Mouse (Mus musculus): ENCODE measurements around the gene Igfbp7. TPM values are rescaled to one million over a fixed set of nuclear protein-coding genes. Genes with fewer than 3 reads are reported as not detected.

Gene Igfbp7
- polyA plus RNA-seq, 1 experiment from 2014 or later, result 9.8 TPM

DNA sequence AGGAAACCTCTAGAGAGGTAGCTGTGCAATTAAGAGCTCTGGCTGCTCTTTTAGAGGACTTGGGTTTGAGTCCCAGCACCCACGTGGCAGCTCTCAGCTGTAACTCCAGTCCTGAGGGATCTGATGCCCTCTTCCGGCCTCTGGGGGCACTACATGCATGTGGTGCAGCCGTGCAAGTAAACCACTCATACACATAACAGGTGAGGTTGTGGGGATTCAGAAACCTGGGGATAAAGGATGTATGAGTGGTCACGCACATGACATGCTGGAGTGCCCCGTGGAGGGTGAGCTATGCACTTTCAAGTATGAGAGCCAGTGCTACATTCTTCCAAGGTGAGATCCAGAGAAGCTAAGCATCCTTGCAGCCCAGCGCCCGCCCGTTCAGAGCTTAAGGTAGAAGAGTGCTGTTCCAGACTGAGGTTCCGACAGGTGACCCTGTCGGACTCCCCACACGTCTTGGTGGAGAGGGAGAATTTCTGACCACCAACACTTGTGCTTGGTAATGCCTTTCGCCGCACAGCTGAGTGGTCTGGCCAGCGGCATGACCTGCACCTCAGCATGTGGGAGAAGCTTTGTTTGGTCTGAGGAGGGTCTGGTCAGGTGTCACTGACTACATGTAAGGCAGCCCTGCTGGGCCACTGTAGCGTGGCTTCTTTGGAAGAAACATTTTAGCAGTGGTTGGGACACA, 57.7 kb downstream of the Igfbp7 start:
- 0 out of 2 replicates have a peak, but pooled peaks cover 3% of the 10 kb centered on the region for H3K27me3 ChIP-seq
- H3K36me3 ChIP-seq, result peaks cover 53% of the 10 kb centered on the region
- no peak for ATAC-seq (ENCODE audit: insufficient number of reproducible peaks, insufficient read depth, low FRiP score, low TSS enrichment, low read depth)
- no peak overlapping the region for H3K4me3 ChIP-seq (replicated peaks)
- peaks cover 15% of the 10 kb centered on the region for H3K4me1 ChIP-seq (replicated peaks)
- H3K27ac ChIP-seq, result no peak overlapping the region
- WGBS, result 92% methylated on average over 15 of the region's 15 CpGs
- H3K9ac ChIP-seq (replicated peaks), result no peak overlapping the region
- no peaks in the 10 kb centered on the region for H3K9me3 ChIP-seq
- no peak overlapping the region for H3K4me2 ChIP-seq

DNA sequence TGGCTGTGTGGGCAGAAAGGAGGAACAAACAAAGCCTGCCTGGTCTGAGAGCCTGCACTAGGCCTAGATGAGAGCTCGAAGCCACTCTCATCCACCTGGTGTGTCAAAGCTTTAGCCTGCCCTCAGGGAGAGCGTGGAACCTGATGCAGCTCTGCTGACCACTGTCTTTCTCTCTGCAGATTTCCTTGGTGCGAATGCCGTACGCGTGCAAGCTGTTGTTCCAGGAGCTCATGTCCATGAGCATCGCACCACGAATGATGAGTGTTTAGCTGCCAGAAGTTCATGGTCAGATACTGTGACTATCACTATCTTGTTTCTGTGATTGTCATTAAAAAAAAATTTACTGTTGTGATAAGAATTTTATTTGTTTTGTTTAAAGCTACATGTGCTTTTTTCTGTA, 58.9 kb downstream of the Igfbp7 start:
- no peak overlapping the region for H3K4me2 ChIP-seq
- no peaks in the 10 kb centered on the region for H3K9me3 ChIP-seq
- no peak overlapping the region for H3K4me3 ChIP-seq (replicated peaks)
- peaks cover 64% of the 10 kb centered on the region for H3K36me3 ChIP-seq
- H3K27ac ChIP-seq, result no peak overlapping the region
- 91% methylated on average over 8 of the region's 8 CpGs for WGBS
- no peak overlapping the region for H3K9ac ChIP-seq (replicated peaks)
- peaks cover 8% of the 10 kb centered on the region for H3K4me1 ChIP-seq (replicated peaks)
- no peak for ATAC-seq (ENCODE audit: insufficient number of reproducible peaks, insufficient read depth, low FRiP score, low TSS enrichment, low read depth)
- 0 out of 2 replicates have a peak, but pooled peaks cover 2% of the 10 kb centered on the region for H3K27me3 ChIP-seq

DNA sequence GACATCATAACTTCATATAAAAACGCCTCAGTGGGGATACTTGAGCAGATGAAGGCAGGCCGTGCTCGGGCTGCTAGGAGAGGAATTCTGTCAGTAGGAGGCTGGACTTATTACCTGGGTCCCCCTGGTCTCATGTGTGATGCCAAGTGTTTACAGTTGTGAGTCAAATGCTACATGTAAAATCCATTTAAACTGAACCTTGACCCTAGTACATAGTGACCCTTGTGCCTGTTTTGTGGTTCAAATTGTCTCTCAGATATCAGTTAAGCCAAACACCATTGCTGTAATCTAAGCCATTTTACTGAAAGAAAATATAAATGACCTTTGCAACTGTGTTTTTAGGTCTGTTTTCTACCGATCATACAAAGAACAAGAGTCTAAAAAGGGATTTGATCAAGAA, 67.8 kb downstream of the Igfbp7 start:
- no peak for ATAC-seq (ENCODE audit: insufficient number of reproducible peaks, insufficient read depth, low FRiP score, low TSS enrichment, low read depth)
- Histone ChIP-seq H3K27me3 (no peaks in the 10 kb centered on the region), H3K27ac (no peak overlapping the region), H3K4me2 (no peak overlapping the region), H3K9ac (replicated peaks) (no peak overlapping the region), H3K9me3 (no peaks in the 10 kb centered on the region), H3K4me1 (replicated peaks) (no peaks in the 10 kb centered on the region), H3K36me3 (peaks cover 98% of the 10 kb centered on the region), H3K4me3 (replicated peaks) (no peak overlapping the region)
- 88% methylated on average over 4 of the region's 4 CpGs for WGBS

DNA sequence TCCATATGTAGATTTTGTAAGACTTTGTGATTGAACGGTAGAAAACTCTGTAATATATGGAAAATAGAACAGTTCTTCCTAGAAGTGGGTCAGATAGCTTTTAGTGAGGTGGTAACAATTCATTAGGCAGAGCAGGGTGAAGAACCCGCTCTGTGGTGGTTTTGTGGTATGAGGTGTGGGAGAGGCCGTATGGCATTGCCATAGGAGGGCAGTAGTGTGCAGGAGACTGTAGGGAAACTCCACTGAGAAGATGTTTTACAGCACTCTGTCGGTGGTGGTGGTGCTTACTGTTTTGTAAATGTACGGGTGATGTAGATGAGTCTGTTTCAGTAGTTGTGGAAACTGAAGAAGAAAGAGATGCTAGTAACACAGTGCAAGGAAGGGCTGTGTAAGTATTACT, 77.7 kb downstream of the Igfbp7 start:
- 81% methylated on average over 5 of the region's 5 CpGs for WGBS
- H3K36me3 ChIP-seq, result peaks cover 88% of the 10 kb centered on the region
- no peaks in the 10 kb centered on the region for H3K4me1 ChIP-seq (replicated peaks)

DNA sequence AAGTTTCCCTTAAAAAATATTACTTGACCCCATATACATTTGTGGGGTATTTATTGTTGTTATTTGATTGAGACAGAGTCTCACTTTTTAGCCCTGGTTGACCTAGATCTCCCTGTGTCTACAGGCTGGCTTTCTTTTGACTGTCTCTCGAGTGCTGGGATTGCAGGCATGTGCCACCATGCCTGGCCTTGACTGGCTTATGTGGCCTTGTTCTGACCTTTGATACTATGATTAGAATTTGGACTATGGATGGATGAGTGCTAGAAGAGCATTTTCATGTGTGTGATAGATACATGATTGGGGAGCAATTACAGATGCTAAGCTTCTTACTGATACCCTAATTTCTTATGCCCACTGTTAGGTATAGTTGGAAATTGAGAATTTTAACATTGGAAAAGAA, 82.9 kb downstream of the Igfbp7 start:
- no peak overlapping the region for H3K27ac ChIP-seq
- ATAC-seq (ENCODE audit: insufficient number of reproducible peaks, insufficient read depth, low FRiP score, low TSS enrichment, low read depth), result no peak
- no peaks in the 10 kb centered on the region for H3K27me3 ChIP-seq
- no peaks in the 10 kb centered on the region for H3K4me1 ChIP-seq (replicated peaks)
- H3K9ac ChIP-seq (replicated peaks), result no peak overlapping the region
- H3K36me3 ChIP-seq, result peaks cover 96% of the 10 kb centered on the region
- 88% methylated on average over 1 of the region's 1 CpGs for WGBS
- H3K4me3 ChIP-seq (replicated peaks), result no peak overlapping the region
- H3K4me2 ChIP-seq, result no peak overlapping the region
- H3K9me3 ChIP-seq, result no peaks in the 10 kb centered on the region

More for the DNA sequence above, 77.7 kb downstream of the Igfbp7 start:
- Histone ChIP-seq H3K9me3 (no peaks in the 10 kb centered on the region), H3K9ac (replicated peaks) (no peak overlapping the region), H3K4me3 (replicated peaks) (no peak overlapping the region), H3K27ac (no peak overlapping the region), H3K4me2 (no peak overlapping the region), H3K27me3 (no peaks in the 10 kb centered on the region)
- ATAC-seq (ENCODE audit: insufficient number of reproducible peaks, insufficient read depth, low FRiP score, low TSS enrichment, low read depth), result no peak

DNA sequence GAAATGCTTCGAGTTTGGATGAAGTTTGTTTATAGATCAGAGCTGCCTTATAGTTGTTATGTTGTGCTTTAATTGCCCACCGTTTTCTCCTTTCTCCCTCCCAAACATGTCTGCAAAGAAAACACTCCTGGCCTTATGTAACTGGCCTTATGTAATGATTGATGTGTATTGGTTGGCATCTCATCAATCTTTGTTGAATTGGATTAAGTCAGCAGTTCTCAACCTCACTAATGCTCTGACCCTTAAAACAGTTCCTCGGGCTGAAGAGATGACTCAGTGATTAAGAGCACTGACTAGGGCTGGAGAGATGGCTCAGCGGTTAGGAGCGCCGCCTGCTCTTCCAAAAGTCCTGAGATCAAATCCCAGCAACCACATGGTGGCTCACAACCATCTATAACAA, 92.9 kb downstream of the Igfbp7 start:
- Histone ChIP-seq H3K4me1 (replicated peaks) (peaks cover 10% of the 10 kb centered on the region), H3K9me3 (no peaks in the 10 kb centered on the region), H3K27ac (no peak overlapping the region), H3K4me3 (replicated peaks) (no peak overlapping the region), H3K27me3 (no peaks in the 10 kb centered on the region), H3K4me2 (no peak overlapping the region), H3K36me3 (peaks cover 67% of the 10 kb centered on the region), H3K9ac (replicated peaks) (no peak overlapping the region)
- 92% methylated on average over 6 of the region's 6 CpGs for WGBS
- no peak for ATAC-seq (ENCODE audit: insufficient number of reproducible peaks, insufficient read depth, low FRiP score, low TSS enrichment, low read depth)

DNA sequence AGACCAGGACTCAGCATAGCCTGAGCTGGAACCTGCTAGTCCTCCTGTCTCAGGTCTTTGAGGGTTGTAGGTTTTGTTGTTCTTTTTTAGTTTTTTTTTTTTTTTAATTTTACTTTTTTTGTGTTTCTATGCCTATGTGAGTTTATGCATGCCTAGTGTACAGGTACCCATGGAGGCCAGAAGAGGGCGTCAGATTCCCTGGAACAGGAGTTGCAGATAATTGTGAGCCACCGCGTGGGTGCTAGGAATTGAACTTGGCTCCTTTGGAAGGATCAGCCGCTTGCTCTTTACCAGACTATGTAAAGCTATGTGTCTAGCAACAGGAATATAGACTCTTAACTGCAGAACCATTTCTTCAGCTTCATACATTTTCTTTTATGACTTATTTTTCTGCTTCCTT, 93.6 kb downstream of the Igfbp7 start:
- no peaks in the 10 kb centered on the region for H3K27me3 ChIP-seq
- ATAC-seq (ENCODE audit: insufficient number of reproducible peaks, insufficient read depth, low FRiP score, low TSS enrichment, low read depth), result no peak
- peaks cover 10% of the 10 kb centered on the region for H3K4me1 ChIP-seq (replicated peaks)
- no peak overlapping the region for H3K4me2 ChIP-seq
- H3K4me3 ChIP-seq (replicated peaks), result no peak overlapping the region
- H3K9me3 ChIP-seq, result no peaks in the 10 kb centered on the region
- H3K36me3 ChIP-seq, result peaks cover 61% of the 10 kb centered on the region
- no peak overlapping the region for H3K27ac ChIP-seq
- no peak overlapping the region for H3K9ac ChIP-seq (replicated peaks)
- WGBS, result 94% methylated on average over 4 of the region's 4 CpGs

DNA sequence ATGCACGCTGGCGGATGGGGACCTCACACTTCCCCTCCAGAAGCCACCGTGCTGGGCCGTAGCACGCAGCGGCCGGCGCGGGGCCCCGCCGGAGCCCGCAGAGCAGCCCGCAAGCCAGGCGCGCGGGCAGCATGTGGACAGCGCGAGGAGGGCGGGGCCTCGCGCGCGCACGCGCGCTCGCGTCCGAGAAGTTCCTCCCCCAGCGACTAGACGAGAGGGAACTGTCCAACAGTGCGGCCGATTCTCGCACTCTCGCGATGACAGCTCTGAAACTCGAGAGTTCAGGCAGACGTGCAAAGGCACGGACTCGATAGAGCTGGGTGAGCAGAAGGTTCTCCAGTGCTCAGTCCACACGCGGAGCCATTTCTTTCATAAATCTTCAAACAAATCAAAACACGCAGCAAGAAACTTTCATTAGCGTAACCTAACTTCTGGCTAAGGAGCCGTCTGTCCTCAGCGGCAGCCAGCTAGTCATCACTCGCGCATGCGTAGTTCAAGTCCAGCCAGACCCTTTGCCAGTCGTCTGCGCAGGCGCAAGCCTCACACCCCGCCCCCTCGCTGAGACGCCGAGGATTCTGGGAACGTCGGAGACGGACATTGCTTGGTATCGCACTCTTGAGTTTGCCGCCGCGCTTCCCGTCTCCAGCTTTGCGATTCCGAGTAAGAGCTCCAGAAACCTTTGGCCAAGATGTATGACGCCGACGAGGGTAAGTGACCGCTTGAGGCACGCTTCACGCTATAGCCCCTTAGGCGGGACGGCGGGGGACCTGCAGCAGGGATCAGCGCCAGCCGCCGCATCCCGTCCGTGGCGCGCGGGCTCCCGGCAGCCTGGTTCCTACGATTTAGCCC, 97.7 kb downstream of the Igfbp7 start, which contains the start of the genes Noa1 and Polr2b:
Gene Noa1 (minus strand): TSS at position 161 of the 849 bp plus-strand sequence.
Gene Polr2b (plus strand): TSS at position 224 of the 849 bp plus-strand sequence.
- H3K27me3 ChIP-seq, result no peaks in the 10 kb centered on the region
- H3K4me2 ChIP-seq, result peak within 1 kb of the TSS; percentile 99
- H3K4me1 ChIP-seq (replicated peaks), result peaks cover 22% of the 10 kb centered on the region
- peak within 1 kb of the TSS; percentile 94 for H3K27ac ChIP-seq
- H3K9ac ChIP-seq (replicated peaks), result peak within 1 kb of the TSS; percentile 84
- peak within 1 kb of the TSS; percentile 91 for H3K4me3 ChIP-seq (replicated peaks)
- under 1% methylated on average over 84 of the region's 85 CpGs for WGBS
- peak; percentile 95 for ATAC-seq (ENCODE audit: insufficient number of reproducible peaks, insufficient read depth, low FRiP score, low TSS enrichment, low read depth)
- H3K36me3 ChIP-seq, result peaks cover 48% of the 10 kb centered on the region
- no peaks in the 10 kb centered on the region for H3K9me3 ChIP-seq

DNA sequence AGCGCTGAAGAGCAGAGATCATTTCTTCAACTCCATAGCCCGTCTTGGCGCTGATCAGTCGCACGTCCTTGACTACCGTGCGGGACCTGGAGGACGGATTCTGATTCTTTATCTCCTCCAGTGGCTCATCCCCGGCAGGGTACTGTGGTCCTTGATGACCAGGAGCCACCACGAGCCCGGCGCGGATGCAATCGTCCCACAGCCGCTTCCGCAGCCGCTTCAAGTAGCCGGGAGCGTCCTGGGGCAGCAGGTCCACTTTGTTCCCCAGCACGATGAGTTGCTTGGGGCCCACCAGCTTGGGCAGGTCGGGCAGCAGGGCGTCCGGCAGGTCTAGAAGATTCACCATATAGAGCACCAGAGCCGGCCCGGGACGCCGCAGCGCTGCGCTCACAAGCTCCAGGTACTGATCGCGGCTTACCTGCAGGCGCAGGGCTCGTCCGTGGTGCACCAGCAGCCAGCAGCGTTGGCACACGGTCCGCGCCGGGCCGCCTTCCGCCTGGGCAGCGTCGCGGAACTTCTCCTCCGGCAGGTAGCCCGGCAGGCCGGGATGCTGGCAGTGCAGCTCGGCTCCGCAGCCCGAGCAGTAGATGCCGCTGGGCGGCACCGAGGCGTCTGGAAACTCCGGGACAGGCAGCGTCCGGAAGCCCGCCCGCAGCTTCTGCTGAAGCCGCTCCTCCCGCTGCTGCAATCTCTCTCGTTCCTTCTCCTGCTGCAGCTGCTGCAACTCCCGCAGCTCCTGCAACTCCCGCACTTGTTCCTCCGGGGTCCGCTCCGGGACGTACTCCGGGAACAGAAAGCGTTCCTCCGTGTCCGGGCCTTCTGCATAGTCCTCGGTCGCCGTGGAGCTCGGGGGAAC, 98.6 kb downstream of the Igfbp7 start:
- peaks cover 47% of the 10 kb centered on the region for H3K36me3 ChIP-seq
- peak overlapping the region; percentile 78 for H3K9ac ChIP-seq (replicated peaks)
- H3K4me3 ChIP-seq (replicated peaks), result peak overlapping the region; percentile 91
- no peak; the same call in 1 of the 2 replicates for ATAC-seq (ENCODE audit: insufficient number of reproducible peaks, insufficient read depth, low FRiP score, low TSS enrichment, low read depth)
- peak overlapping the region; percentile 94 for H3K27ac ChIP-seq
- H3K9me3 ChIP-seq, result no peaks in the 10 kb centered on the region
- H3K4me2 ChIP-seq, result peak overlapping the region; percentile 99
- under 1% methylated on average over 74 of the region's 76 CpGs for WGBS
- peaks cover 22% of the 10 kb centered on the region for H3K4me1 ChIP-seq (replicated peaks)
- no peaks in the 10 kb centered on the region for H3K27me3 ChIP-seq

DNA sequence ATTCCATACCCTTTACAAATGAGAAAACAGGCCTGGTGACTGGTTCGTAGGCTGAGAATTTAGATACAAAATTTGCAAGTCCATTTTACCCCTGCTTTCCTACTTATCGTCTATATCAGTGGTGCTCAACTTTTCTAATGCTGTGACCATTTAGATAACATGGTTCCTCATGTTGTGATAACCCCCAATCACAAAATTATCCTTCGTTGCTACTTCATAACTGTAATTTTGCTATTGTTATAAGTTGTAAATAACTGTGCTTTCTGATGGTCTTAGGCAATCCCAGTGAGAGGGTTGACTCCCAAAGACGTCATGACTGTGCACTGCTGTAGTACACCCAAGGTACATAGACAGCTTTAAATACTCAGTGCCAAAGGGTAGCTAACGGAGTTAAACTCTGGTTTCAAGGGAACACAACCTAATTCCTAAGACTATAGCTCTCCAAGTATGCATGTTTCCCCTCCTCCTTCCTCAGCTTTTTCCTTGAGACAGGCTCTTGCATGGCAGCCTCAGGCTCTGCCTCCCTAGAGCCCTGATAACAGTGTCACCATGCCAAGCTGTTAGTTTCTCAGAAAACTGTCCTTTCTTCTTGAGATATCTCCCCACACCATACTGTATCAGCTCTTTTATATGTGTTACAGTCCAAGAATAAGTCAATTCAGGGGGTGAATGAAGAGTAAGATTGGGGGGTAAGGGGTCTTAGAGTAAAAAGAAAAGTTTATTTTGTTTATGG, 99.9 kb downstream of the Igfbp7 start:
- ATAC-seq (ENCODE audit: insufficient number of reproducible peaks, insufficient read depth, low FRiP score, low TSS enrichment, low read depth), result no peak
- H3K9ac ChIP-seq (replicated peaks), result no peak overlapping the region
- 79% methylated on average over 5 of the region's 5 CpGs for WGBS
- no peak overlapping the region for H3K27ac ChIP-seq
- peak overlapping the region; percentile 91 for H3K4me3 ChIP-seq (replicated peaks)
- peaks cover 22% of the 10 kb centered on the region for H3K4me1 ChIP-seq (replicated peaks)
- H3K4me2 ChIP-seq, result peak overlapping the region; percentile 99
- H3K9me3 ChIP-seq, result no peaks in the 10 kb centered on the region
- H3K27me3 ChIP-seq, result no peaks in the 10 kb centered on the region
- peaks cover 42% of the 10 kb centered on the region for H3K36me3 ChIP-seq

Data from limb, embryonic 12.5 days (tissue).